Mouse (Mus musculus): ENCODE measurements around the gene Cdh15. TPM values are rescaled to one million over a fixed set of nuclear protein-coding genes. Genes with fewer than 3 reads are reported as not detected.
A peak's percentile ranks its signal among the peaks of the same experiment; 100 is the strongest.

Gene Cdh15
- total and polyA plus RNA-seq, 2 experiments from 2014 or later: 1.8 to 3.5 TPM

DNA sequence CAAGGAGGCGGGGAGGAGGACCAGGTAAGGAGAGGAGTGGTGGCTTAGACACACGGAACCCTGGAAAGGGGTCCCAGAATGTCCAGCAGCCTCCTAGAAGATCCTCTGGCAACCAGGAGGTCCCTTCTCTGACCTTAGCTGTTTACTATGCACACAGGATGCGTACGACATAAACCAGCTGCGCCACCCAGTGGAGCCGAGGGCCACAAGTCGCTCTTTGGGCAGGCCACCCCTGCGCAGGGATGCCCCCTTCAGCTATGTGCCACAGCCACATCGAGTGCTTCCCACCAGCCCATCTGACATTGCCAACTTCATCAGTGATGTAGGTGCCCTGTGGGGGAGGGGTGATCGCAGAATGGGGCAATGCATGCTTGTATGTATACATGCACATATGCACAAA, 17.7 kb downstream of the Cdh15 start:
- Histone ChIP-seq H3K9ac (replicated peaks; ENCODE audit: low read length, poor library complexity, severe bottlenecking) (no peak overlapping the region), H3K4me3 (ENCODE audit: low read depth, low read length) (peak overlapping the region; percentile 26), H3K36me3 (ENCODE audit: insufficient read depth, low read length) (no peaks in the 10 kb centered on the region), H3K27ac (ENCODE audit: low read depth, low read length) (no peak overlapping the region), H3K27me3 (ENCODE audit: insufficient read depth, low read length) (no peaks in the 10 kb centered on the region), H3K4me1 (ENCODE audit: insufficient read depth, low read length) (no peaks in the 10 kb centered on the region), H3K9me3 (ENCODE audit: low read length) (0 out of 2 replicates have a peak, but pooled peaks cover 3% of the 10 kb centered on the region), H3K4me2 (ENCODE audit: low read depth, low read length, poor library complexity, severe bottlenecking) (peak overlapping the region; percentile 43)
- WGBS: 59% methylated on average over 10 of the region's 10 CpGs
- ATAC-seq (ENCODE audit: low FRiP score) (no peak), DNase-seq (ENCODE audit: low spot score) (peak; percentile 51)
- peak; percentile 64 for TF ChIP-seq CTCF (IDR thresholded peaks at IDR 0.05)

DNA sequence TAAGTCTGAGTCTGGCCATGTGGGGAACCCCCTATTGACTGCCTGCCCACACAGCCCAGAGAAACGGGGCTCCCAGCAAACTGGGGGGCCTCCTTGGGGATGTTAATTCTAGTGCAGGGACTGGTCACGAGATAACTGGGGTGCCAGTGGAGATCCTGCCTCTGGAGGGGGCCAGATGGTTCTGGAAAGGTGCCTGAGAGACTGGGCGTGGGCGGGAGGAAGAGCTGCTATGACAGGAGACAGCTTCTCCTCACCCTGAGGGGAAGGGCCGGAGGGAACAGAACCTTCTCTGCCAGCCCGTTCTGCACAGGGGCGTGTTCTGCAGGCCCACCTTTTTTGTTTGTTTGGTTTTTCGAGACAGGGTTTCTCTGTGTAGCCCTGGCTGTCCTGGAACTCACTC, 18.5 kb downstream of the Cdh15 start:
- Histone ChIP-seq H3K4me1 (ENCODE audit: insufficient read depth, low read length) (no peaks in the 10 kb centered on the region), H3K27me3 (ENCODE audit: insufficient read depth, low read length) (no peaks in the 10 kb centered on the region), H3K27ac (ENCODE audit: low read depth, low read length) (no peak overlapping the region), H3K4me3 (ENCODE audit: low read depth, low read length) (no peak overlapping the region), H3K9me3 (ENCODE audit: low read length) (0 out of 2 replicates have a peak, but pooled peaks cover 3% of the 10 kb centered on the region), H3K36me3 (ENCODE audit: insufficient read depth, low read length) (no peaks in the 10 kb centered on the region), H3K4me2 (ENCODE audit: low read depth, low read length, poor library complexity, severe bottlenecking) (no peak overlapping the region), H3K9ac (replicated peaks; ENCODE audit: low read length, poor library complexity, severe bottlenecking) (no peak overlapping the region)
- 87% methylated on average over 8 of the region's 8 CpGs for WGBS
- TF ChIP-seq CTCF (IDR thresholded peaks at IDR 0.05): no peak
- DNase-seq (ENCODE audit: low spot score) (no peak), ATAC-seq (ENCODE audit: low FRiP score) (no peak)

DNA sequence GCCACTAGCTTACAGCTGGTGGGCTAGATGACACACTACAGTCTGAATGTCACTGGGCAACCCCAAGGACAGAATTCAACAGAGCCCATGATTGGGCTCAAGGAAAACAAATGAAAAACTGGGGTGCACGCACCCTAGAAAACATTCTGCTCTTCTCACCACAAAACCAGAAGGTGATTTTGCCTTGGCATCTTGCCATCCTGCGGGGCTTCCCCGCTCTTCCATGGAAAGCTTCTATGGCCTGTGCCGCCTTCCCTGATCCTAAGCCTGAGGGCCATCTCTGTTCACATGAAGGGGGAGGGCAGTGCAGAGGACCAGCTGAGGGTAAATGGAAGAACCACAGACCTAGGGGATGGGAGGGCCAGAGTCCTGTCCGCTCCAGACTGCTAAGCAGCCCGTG, 20.2 kb downstream of the Cdh15 start:
- no peak overlapping the region for H3K4me2 ChIP-seq (ENCODE audit: low read depth, low read length, poor library complexity, severe bottlenecking)
- no peak for TF ChIP-seq CTCF (IDR thresholded peaks at IDR 0.05)
- H3K36me3 ChIP-seq (ENCODE audit: insufficient read depth, low read length): no peaks in the 10 kb centered on the region
- 81% methylated on average over 6 of the region's 6 CpGs for WGBS
- no peaks in the 10 kb centered on the region for H3K4me1 ChIP-seq (ENCODE audit: insufficient read depth, low read length)
- H3K9me3 ChIP-seq (ENCODE audit: low read length): 0 out of 2 replicates have a peak, but pooled peaks cover 3% of the 10 kb centered on the region
- H3K27me3 ChIP-seq (ENCODE audit: insufficient read depth, low read length): no peaks in the 10 kb centered on the region
- H3K9ac ChIP-seq (replicated peaks; ENCODE audit: low read length, poor library complexity, severe bottlenecking): no peak overlapping the region
- ATAC-seq (ENCODE audit: low FRiP score): no peak
- H3K4me3 ChIP-seq (ENCODE audit: low read depth, low read length): no peak overlapping the region
- no peak overlapping the region for H3K27ac ChIP-seq (ENCODE audit: low read depth, low read length)
- no peak for DNase-seq (ENCODE audit: low spot score)

DNA sequence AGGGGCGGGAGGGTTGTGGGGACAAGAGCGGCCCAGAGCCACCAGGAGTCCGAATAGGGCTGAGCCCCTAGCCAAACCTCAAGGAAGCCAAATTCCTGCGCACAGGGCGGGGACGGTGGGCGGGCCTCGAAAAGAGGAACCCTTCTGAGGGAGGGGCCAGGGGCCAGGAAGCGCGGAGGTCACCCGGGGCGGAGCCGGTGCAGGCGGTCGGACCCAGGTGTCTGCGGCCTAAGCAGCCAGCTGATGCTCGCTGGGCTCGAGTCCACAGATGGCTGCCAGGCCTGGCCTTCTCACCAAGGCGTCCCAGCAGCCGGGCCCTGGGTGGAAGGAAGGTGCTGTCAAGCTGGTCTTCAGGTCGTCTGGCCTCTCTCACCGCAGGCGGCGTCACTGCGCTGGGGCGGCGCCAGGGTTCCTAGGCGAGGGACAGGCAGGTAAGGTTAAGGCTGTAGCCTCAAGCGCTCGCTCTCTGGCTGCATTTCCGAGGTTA, 22.7 kb downstream of the Cdh15 start:
- DNase-seq (ENCODE audit: low spot score) (no peak), ATAC-seq (ENCODE audit: low FRiP score) (no peak)
- 13% methylated on average over 31 of the region's 31 CpGs for WGBS
- Histone ChIP-seq H3K27ac (ENCODE audit: low read depth, low read length) (no peak overlapping the region), H3K27me3 (ENCODE audit: insufficient read depth, low read length) (no peaks in the 10 kb centered on the region), H3K9ac (replicated peaks; ENCODE audit: low read length, poor library complexity, severe bottlenecking) (no peak overlapping the region), H3K4me2 (ENCODE audit: low read depth, low read length, poor library complexity, severe bottlenecking) (no peak overlapping the region), H3K9me3 (ENCODE audit: low read length) (no peaks in the 10 kb centered on the region), H3K4me3 (ENCODE audit: low read depth, low read length) (no peak overlapping the region), H3K4me1 (ENCODE audit: insufficient read depth, low read length) (no peaks in the 10 kb centered on the region), H3K36me3 (ENCODE audit: insufficient read depth, low read length) (no peaks in the 10 kb centered on the region)
- no peak for TF ChIP-seq CTCF (IDR thresholded peaks at IDR 0.05)

DNA sequence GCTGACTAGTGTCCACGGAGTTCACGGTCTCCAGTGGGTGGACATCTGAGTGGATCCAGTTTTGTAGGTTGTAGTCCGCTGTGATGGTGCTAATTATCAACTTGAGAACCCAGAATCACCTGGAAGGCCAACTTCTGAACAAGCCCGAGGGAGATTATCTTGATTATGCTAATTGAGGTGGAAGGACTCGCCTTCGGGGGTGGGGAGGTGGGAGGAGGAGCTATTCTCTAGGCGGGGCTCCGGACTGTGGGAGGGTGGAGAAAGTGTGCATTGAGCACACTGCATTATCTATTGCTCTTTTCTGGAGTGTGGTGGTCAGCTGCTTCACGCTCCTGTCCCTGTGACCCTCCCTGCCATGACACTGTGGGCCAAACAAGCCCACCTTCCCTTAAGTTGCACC, 23.9 kb downstream of the Cdh15 start:
- no peak for DNase-seq (ENCODE audit: low spot score)
- H3K27ac ChIP-seq (ENCODE audit: low read depth, low read length): no peak overlapping the region
- 64% methylated on average over 9 of the region's 9 CpGs for WGBS

DNA sequence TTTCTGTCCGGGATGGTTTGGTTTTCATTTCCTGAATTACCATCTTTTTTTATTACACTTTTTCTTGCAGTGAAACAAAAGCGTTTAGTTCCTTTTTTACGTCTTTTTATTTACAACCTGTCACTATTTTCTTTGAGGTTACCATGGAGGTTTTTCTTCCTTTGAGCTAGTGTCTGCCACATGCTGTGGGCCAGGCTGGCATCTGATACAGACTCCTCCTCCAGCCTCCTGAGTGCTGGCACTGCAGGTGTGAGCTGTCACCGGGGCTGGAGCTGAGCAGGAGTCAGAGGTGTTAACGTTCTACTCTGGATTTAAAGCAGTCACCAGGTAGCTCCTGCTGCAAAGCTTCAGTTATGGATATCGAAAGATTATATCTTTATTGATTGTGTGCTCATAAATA, 25.4 kb downstream of the Cdh15 start:
- Histone ChIP-seq H3K4me1 (ENCODE audit: insufficient read depth, low read length) (no peaks in the 10 kb centered on the region), H3K36me3 (ENCODE audit: insufficient read depth, low read length) (no peaks in the 10 kb centered on the region), H3K27me3 (ENCODE audit: insufficient read depth, low read length) (no peaks in the 10 kb centered on the region), H3K4me3 (ENCODE audit: low read depth, low read length) (no peak overlapping the region), H3K9ac (replicated peaks; ENCODE audit: low read length, poor library complexity, severe bottlenecking) (no peak overlapping the region), H3K27ac (ENCODE audit: low read depth, low read length) (no peak overlapping the region), H3K4me2 (ENCODE audit: low read depth, low read length, poor library complexity, severe bottlenecking) (no peak overlapping the region), H3K9me3 (ENCODE audit: low read length) (no peaks in the 10 kb centered on the region)
- ATAC-seq (ENCODE audit: low FRiP score): no peak
- no peak for DNase-seq (ENCODE audit: low spot score)
- no peak for TF ChIP-seq CTCF (IDR thresholded peaks at IDR 0.05)
- WGBS: 57% methylated on average over 6 of the region's 6 CpGs

More for the DNA sequence above, 23.9 kb downstream of the Cdh15 start:
- Histone ChIP-seq H3K9me3 (ENCODE audit: low read length) (no peaks in the 10 kb centered on the region), H3K9ac (replicated peaks; ENCODE audit: low read length, poor library complexity, severe bottlenecking) (no peak overlapping the region), H3K4me1 (ENCODE audit: insufficient read depth, low read length) (no peaks in the 10 kb centered on the region), H3K27me3 (ENCODE audit: insufficient read depth, low read length) (no peaks in the 10 kb centered on the region), H3K4me3 (ENCODE audit: low read depth, low read length) (no peak overlapping the region), H3K4me2 (ENCODE audit: low read depth, low read length, poor library complexity, severe bottlenecking) (no peak overlapping the region), H3K36me3 (ENCODE audit: insufficient read depth, low read length) (no peaks in the 10 kb centered on the region)
- TF ChIP-seq CTCF (IDR thresholded peaks at IDR 0.05): no peak
- ATAC-seq (ENCODE audit: low FRiP score): no peak
